Mouse (Mus musculus) heart, adult 2 months (tissue): ENCODE measurements around the gene Rit1.

Experiments used
- CTCF ChIP-seq: fragments of 200-600 bp; IDR thresholded peaks from 2 replicates; pipeline ENCODE4 v1.8.1; 2022; ENCODE audit warnings: antibody characterized with exemption, mild to moderate bottlenecking, moderate library complexity
- EP300 ChIP-seq: fragments of 200-500 bp; IDR thresholded peaks from 2 replicates; pipeline ENCODE4 v1.6.1; 2011; ENCODE audit warnings: low read depth, low read length, control low read depth; ENCODE audit not compliant: insufficient read depth

DNA sequence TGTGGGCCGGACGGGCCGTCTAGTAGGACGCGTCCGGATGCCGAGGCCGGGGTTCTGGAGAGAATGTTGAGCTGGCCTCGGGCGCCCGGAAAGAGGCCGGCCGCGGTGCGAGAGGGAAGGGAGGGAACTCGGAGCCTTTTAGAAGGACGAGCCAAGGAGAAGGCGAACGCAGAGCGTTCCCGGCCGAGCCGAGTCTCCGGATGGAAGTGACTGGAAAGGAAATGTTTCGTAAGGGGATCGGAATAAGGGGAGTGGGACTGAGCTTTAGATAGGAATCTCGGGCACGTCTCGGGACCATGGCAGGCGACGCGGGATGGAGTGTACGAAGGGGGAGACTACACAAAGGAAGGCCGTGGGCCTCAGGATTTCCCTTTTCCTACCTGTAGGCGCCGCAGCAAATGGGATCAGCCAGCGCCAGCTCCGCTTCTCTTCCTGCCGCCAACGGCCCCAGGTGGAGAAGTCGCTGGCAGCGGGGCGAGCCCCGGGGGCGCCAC, 30.6 kb upstream of the Rit1 start:
- TF ChIP-seq CTCF: peak; percentile 47
- no peak for TF ChIP-seq EP300
